Mouse (Mus musculus) 3134 (cell line): Measurements from ENCODE around the gene Phc1.

Experiments
- DNase-seq: peaks from one replicate; pipeline ENCODE4 v3.0.0-alpha.2; 2011; ENCODE audit warnings: low spot score; ENCODE audit not compliant: insufficient read length; ENCODE audit errors: extremely low read depth

Gene Phc1

GRCm38 (mm10) chr6:122297279-122298222 lies 42.8 kb downstream of the Phc1 start:
- DNase-seq = no peak

- no peak for DNase-seq
Observed at GRCm38 (mm10) chr6:122296918-122297278, 43.5 kb downstream of the Phc1 start.

GRCm38 (mm10) chr6:122295242-122295641 lies 45.1 kb downstream of the Phc1 start:
- no peak for DNase-seq

GRCm38 (mm10) chr6:122294290-122294689 lies 46.1 kb downstream of the Phc1 start:
- no peak for DNase-seq

- DNase-seq = no peak
Observed at GRCm38 (mm10) chr6:122293796-122294195, 46.6 kb downstream of the Phc1 start.

GRCm38 (mm10) chr6:122293121-122293520 lies 47.2 kb downstream of the Phc1 start:
- no peak for DNase-seq

GRCm38 (mm10) chr6:122292184-122292583 lies 48.2 kb downstream of the Phc1 start:
- no peak for DNase-seq

- DNase-seq = no peak
Observed at GRCm38 (mm10) chr6:122291735-122292134, 48.6 kb downstream of the Phc1 start.

- no peak for DNase-seq
Observed at GRCm38 (mm10) chr6:122291264-122291663, 49.1 kb downstream of the Phc1 start.

- DNase-seq = no peak
Observed at GRCm38 (mm10) chr6:122290253-122290652, 50.1 kb downstream of the Phc1 start.

GRCm38 (mm10) chr6:122289313-122289712 lies 51.0 kb downstream of the Phc1 start:
- no peak for DNase-seq

GRCm38 (mm10) chr6:122288263-122288662 lies 52.1 kb downstream of the Phc1 start:
- DNase-seq = no peak

GRCm38 (mm10) chr6:122284823-122285222 lies 55.5 kb downstream of the Phc1 start:
- DNase-seq = no peak

GRCm38 (mm10) chr6:122284304-122284703 lies 56.1 kb downstream of the Phc1 start:
- no peak for DNase-seq

GRCm38 (mm10) chr6:122283429-122283828 lies 56.9 kb downstream of the Phc1 start:
- no peak for DNase-seq

- DNase-seq = no peak
Observed at GRCm38 (mm10) chr6:122282782-122283181, 57.6 kb downstream of the Phc1 start, which contains the start of gene Klrg1. TSS of gene Klrg1 (minus strand) at chr6:122282882.

- no peak for DNase-seq
Observed at GRCm38 (mm10) chr6:122276565-122276964, 63.8 kb downstream of the Phc1 start.

GRCm38 (mm10) chr6:122274546-122274945 lies 65.8 kb downstream of the Phc1 start:
- DNase-seq = no peak

GRCm38 (mm10) chr6:122270152-122270551 lies 70.2 kb downstream of the Phc1 start:
- DNase-seq = no peak

GRCm38 (mm10) chr6:122269170-122269569 lies 71.2 kb downstream of the Phc1 start:
- DNase-seq = no peak

- no peak for DNase-seq
Observed at GRCm38 (mm10) chr6:122268561-122268960, 71.8 kb downstream of the Phc1 start.
